Mouse (Mus musculus) natural killer cell, adult 2 months (primary cell): ENCODE measurements around the gene Ankfn1.

Source experiments
- DNase-seq, 2 experiments: peaks; one replicate each; pipeline ENCODE4 v3.0.0; 2022; ENCODE audit warnings: low spot score in 2 of 2

Gene Ankfn1

GRCm38 (mm10) chr11:89465381-89465780, 312.1 kb downstream of the Ankfn1 start:
- DNase-seq: no peak

DNA sequence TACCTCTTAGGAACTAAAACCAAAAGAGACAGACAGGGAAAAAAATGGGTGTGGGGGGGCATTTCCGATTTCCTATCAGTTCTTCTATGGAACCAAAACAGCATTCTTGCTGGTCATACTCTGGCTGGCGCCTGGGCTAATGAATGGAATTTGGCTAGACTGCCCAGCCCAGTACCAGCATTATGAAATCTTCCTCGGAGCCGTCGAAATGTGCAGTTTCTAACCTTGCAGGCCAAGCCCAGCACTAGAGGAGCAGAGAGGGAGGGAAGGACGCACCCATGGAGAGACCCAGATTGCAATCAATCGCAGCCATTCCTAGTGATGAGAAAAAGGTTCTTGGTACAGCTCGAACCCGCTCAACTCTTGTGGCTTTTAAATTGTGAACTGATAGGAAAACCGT, 315.2 kb downstream of the Ankfn1 start:
- no peak for DNase-seq

- DNase-seq: no peak
These were observed 318.0 kb downstream of the Ankfn1 start for GRCm38 (mm10) chr11:89459437-89459836.

GRCm38 (mm10) chr11:89455647-89456231, 321.7 kb downstream of the Ankfn1 start:
- no peak for DNase-seq

DNA sequence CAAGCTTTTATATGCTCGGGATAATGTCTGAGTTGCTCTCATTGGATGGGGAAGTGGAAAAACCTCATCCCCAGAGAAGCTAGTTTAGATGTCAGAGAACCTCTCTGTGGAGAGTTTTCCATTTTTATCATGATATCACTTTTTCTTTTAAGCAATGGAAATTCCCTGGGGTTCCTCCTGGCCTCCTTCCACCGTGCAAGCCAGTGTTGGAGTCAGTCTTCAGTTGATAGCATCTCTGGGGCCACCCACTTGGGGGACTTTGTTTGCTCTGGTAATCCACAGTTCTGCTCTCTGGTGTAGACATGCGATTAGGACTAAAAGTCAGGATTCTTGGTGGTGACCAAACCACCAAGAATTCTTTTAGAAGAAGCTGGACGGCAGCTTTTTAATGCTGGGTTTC, 322.8 kb downstream of the Ankfn1 start:
- no peak for DNase-seq

- no peak for DNase-seq
These were observed 324.6 kb downstream of the Ankfn1 start for GRCm38 (mm10) chr11:89452862-89453261.

DNA sequence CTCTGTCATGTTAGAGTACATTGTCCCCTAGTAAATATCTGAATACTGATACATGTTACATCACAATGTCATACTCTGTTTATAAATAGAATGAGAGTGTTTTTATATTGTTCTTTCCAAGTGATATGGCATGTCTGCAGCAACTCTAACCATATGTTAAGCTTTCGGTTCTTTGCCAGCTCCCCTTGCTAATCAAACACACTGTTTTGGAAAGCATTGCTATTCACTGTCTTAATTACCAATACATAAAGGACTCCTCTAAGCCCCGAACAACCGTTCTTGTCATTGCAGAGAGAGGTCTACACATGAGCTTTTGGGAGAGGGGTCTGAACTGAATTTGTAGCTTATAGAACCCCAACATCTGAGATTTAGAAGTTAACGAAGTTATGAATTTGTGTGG, 327.0 kb downstream of the Ankfn1 start:
- no peak for DNase-seq

DNA sequence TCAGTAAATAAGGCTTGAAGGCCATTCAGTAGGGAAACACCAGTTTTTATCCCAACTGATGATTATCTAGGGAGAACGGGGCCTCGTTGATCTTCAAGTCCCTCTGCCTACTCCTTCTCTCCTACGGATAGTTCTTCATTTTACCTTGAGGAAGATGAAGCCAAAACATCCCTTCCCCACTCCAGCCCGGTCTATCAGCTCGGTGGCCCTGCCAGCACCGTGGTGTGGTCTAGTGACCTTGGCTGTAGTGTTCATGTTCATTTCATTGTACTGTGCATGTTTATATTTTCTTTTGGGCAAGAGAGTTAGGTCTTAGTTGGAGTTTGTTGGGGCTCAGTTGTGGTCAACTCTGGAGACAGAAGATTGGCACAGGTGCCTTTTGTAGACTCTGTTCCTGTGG, 328.5 kb downstream of the Ankfn1 start:
- no peak for DNase-seq

GRCm38 (mm10) chr11:89447477-89447876, 330.0 kb downstream of the Ankfn1 start:
- DNase-seq: no peak

DNA sequence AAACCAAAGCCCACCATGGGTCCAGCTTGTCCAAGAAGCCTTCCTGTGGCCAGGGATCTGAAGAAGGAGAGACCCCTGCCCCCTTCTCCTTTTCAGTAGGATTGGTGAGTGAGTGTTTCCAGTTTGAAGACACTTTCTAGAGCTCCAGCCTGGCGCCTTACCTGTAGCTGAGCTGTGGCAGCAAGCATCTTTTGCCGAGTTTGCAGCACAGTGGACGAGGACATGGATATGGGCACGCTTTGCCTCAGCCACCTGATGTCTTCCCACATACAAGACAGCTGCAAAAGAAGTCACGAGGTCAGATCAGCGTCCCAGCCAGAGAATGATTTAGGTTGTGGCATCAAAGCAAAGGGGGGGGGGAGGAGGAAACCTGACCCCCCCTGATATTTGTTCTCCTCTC, 336.9 kb downstream of the Ankfn1 start:
- no peak for DNase-seq

GRCm38 (mm10) chr11:89424358-89424757, 353.1 kb downstream of the Ankfn1 start:
- no peak for DNase-seq

GRCm38 (mm10) chr11:89422637-89423036, 354.8 kb downstream of the Ankfn1 start:
- DNase-seq: no peak

DNA sequence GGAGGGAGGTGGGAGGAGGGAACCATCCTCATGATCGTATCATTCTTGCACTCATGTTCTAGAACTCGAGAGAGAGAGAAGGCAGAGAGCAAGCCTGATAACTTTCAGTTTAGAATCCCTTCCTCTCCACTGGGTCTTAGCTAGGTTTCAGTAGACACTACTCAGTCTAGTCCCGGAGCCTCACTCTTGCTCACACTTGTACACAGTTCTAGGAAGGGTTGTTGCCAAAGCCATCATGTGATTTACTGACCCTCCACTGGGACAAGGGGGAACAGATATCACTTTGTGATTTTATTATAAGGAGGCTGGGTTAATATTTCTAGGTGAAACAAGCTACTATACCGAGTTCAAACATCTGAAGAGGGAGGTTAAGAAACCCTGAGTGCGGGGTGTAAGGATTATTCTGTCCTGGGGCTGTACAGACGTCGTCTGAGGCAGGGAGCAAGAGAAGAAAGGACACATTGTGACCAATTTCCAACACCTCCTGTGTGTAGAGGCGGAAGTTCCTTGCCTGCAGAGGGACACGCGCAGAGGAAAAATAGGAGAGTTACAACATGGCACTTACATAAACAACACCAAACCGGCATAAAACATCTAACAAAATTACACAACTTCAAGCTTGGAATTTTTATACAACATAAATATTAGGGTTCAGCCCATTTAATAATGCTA, 356.6 kb downstream of the Ankfn1 start:
- no peak for DNase-seq

DNA sequence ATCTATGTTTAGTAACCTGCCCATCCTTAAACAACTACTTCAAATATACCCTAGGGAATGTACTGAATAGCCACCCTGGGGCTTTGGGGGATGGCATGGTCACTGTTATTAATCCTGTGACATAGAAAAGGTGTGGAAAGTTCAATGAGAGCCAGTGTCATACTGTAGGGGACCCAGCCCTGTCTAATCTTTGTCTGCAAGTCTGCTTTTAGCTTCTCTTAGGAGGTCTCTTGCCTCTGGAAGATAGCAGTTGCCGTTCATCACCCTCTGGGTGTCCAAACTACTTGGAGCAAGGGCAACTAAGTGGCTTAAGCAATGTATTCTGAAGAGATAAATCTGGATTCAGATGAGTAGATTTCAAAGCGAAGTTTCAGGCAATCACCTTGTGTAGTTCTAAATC, 357.6 kb downstream of the Ankfn1 start:
- no peak for DNase-seq

DNA sequence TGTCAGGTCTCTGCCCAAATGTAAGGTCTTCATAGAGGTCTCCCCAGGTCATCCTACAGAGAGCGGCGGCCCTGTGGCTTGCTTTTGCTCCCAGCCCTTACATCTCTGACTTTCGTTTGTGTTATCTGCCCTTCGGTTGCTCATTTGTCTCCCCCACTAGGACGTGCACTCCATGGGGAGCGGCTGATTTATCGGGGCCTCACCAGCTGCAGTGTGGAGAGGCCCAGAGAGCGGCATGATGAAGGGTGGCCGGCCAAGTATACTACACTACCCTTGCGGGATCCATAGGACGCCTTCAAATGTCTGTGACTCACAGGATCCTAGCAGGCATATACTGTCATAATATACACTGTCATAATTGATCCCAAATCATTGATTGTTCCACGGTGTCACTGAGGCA, 358.8 kb downstream of the Ankfn1 start:
- DNase-seq: no peak

- DNase-seq: no peak
These were observed 360.7 kb downstream of the Ankfn1 start for GRCm38 (mm10) chr11:89416769-89417168.

- no peak for DNase-seq
These were observed 368.7 kb downstream of the Ankfn1 start for GRCm38 (mm10) chr11:89408774-89409173.

DNA sequence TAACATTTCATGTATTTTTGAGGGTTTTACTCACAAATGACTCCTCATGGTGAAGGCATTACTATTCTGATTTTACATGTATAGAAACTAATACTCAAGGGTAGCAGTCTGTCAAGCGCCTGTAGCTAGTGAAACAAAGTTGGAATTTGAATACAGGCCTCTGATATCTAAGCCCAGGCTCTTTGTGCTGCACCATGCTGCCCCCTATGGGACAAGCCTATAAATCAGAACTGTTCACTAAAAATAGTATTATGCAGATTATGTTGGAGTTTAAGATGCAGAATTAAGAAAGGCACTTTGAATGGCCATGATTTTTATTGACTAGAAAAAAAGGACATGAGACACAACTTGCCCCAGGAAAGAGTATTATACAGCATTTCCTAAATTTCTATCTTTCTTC, 373.0 kb downstream of the Ankfn1 start:
- no peak for DNase-seq

DNA sequence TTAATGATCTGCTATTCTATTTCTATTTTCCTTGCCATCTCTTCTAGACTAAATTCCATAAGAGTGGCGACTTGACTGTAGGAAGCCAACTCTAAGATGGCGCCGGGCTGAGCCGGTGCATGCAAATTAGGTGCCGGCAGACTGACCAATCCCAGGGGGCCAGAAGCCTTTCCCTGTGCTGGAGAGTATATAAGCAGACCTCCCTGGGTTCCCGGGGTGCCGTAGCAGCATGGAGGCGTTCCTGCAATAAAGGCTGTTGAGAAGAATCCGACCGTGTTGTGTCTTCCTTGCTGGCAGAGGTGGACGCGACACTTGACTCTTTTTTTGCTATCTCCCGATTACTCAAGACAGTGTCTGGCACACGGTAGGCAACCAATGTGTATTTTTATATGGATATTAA, 374.0 kb downstream of the Ankfn1 start:
- DNase-seq: no peak

- DNase-seq: no peak
These were observed 388.6 kb downstream of the Ankfn1 start for GRCm38 (mm10) chr11:89388851-89389250.

DNA sequence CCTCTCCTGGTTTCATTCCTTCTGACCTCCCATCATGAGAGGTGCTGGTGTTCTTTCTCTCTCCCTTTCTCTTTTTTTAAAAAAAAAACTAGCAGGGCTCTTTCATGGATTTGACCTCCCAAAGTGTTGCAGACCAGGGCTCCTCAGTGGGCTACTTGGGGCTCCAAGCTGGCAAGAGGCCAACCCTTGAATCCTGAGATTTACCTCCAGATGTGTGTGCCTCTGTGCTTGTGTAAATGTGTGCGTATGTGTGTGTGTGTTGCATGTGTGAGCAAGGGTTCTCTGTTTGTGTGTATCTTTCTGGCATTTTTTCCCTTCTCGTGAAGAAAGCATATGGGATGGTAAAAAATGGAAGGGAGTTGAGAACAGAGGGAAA, 394.8 kb downstream of the Ankfn1 start:
- no peak for DNase-seq

GRCm38 (mm10) chr11:89381782-89382633, 395.4 kb downstream of the Ankfn1 start:
- DNase-seq: no peak

DNA sequence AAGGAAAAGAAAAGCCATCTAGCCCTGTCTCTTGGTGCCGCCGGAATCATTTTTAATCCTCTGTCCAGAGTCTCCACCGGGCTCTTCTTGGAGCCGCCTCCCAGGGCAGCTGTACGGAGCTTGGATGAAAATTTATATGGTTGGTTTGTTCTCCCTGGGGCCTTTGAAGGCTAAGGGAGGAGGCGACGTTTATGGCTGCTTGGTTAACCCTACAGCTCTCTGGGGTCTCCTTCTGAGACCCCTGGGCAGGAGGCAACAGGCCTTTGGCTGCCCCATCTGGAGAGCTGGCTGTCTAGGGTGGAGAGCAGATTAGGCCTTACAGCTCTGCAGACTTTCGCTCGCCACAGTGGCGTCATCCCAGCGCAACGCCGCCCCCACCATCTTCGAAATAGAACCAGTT, 406.5 kb downstream of the Ankfn1 start:
- DNase-seq: no peak
